Mouse (Mus musculus) liver, adult 2 months (tissue): Measurements from ENCODE around the gene Olfr1371. TPM values are rescaled to one million over a fixed set of nuclear protein-coding genes. Genes with fewer than 3 reads are reported as not detected.
"Not testable (repeated sequence)": the region's sequence is repeated elsewhere in the genome, so short reads cannot be mapped to it uniquely, and the experiment has no call there.

Source experiments
- DNase-seq: peaks from one replicate; pipeline ENCODE4 v3.0.0-alpha.2; 2011; ENCODE audit warnings: low read depth, low spot score; ENCODE audit errors: extremely low read depth
- H3K27ac ChIP-seq: fragments of 200-500 bp; replicated peaks from 2 replicates; pipeline ENCODE4 v1.5.1; 2012; ENCODE audit warnings: low read depth, mild to moderate bottlenecking, control low read depth, inconsistent platforms, low read length; ENCODE audit not compliant: insufficient read depth
- H3K27me3 ChIP-seq: fragments of 200-500 bp; 2 replicates; pipeline ENCODE4 v1.6.1; 2012; ENCODE audit warnings: mild to moderate bottlenecking, moderate library complexity, low read length, inconsistent platforms; ENCODE audit not compliant: control insufficient read depth, insufficient read depth
- H3K36me3 ChIP-seq: fragments of 200-500 bp; 2 replicates; pipeline ENCODE4 v1.6.1; 2012; ENCODE audit warnings: low read length, inconsistent platforms; ENCODE audit not compliant: control insufficient read depth, insufficient read depth
- H3K4me1 ChIP-seq: fragments of 200-500 bp; 2 replicates; pipeline ENCODE4 v1.6.1; 2011; ENCODE audit warnings: low read length; ENCODE audit not compliant: control insufficient read depth, insufficient read depth
- H3K4me3 ChIP-seq: fragments of 200-500 bp; 2 replicates; pipeline ENCODE4 v1.5.1; 2011; ENCODE audit warnings: low read depth, mild to moderate bottlenecking, control low read depth, low read length, moderate library complexity; ENCODE audit not compliant: insufficient read depth
- H3K79me2 ChIP-seq: fragments of 200-500 bp; 2 replicates; pipeline ENCODE4 v1.6.1; 2012; ENCODE audit warnings: inconsistent platforms, mild to moderate bottlenecking, low read length, moderate library complexity; ENCODE audit not compliant: control insufficient read depth, insufficient read depth
- H3K9ac ChIP-seq: fragments of 200-500 bp; 2 replicates; pipeline ENCODE4 v1.6.1; 2012; ENCODE audit warnings: low read depth, mild to moderate bottlenecking, control low read depth, inconsistent platforms, low read length
- CTCF ChIP-seq: fragments of 200-500 bp; IDR thresholded peaks from 2 replicates; pipeline ENCODE4 v1.5.1; 2011; ENCODE audit warnings: low read depth, low read length, control low read depth
- POLR2A ChIP-seq: fragments of 200-500 bp; IDR thresholded peaks from 2 replicates; pipeline ENCODE4 v1.6.1; 2011; ENCODE audit warnings: low read length, control low read depth; ENCODE audit not compliant: insufficient read depth; ENCODE audit errors: extremely low read depth
- WGBS: fragments of 180-500 bp; shearing (Covaris S2); methylation state at CpG from one replicate; pipeline ENCODE4 v1.1.7; 2018; 5-methylcytosine and 5-hydroxymethylcytosine counted together
- polyA plus RNA-seq: library from polyadenylated mRNA; depleted of rRNA; stranded (reverse); fragments of >200 nt; gene quantifications from 2 replicates; pipeline ENCODE4 v1.2.3, GENCODE M21; 2012
- total RNA-seq: library from RNA; depleted of rRNA; stranded (reverse); fragments of >200 nt; gene quantifications from 2 replicates; pipeline ENCODE4 v1.2.3, GENCODE M21; 2014

Olfr1371 gene
- total and polyA plus RNA-seq, 2 experiments: 0.18 TPM; not detected in 1

DNA sequence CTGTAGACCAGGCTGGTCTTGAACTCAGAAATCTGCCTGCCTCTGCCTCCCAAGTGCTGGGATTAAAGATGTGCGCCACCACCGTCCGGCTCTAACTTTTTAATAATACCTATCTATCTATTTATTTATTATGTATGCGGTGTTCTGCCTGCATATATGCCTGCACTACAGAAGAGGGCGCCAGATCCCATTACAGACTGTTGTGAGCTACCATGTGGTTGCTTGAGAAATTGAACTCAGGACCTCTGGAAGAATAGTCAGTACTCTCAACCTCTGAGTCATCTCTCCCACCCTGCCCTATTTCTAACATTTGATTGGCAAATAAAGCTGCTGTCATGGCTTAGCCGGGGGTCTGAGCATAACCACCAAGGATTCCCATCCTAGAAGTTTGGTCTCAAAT is 9.1 kb upstream of the Olfr1371 start:
- Histone ChIP-seq H3K79me2 (no peaks in the 10 kb centered on the region), H3K27me3 (no peaks in the 10 kb centered on the region), H3K36me3 (no peaks in the 10 kb centered on the region), H3K4me3 (no peak overlapping the region), H3K27ac (no peak overlapping the region), H3K9ac (no peak overlapping the region), H3K4me1 (peaks cover 7% of the 10 kb centered on the region)
- TF ChIP-seq CTCF (peak; percentile 43; the same call in 1 of the 2 replicates), POLR2A (no peak)
- peak; percentile 51 for DNase-seq
- 63% methylated on average over 6 of the region's 6 CpGs for WGBS

GRCm38 (mm10) chr11:52221921-52222320 is 8.1 kb upstream of the Olfr1371 start:
- H3K4me1 ChIP-seq, H3K27me3 ChIP-seq, H3K27ac ChIP-seq, H3K36me3 ChIP-seq, H3K4me3 ChIP-seq, DNase-seq, H3K79me2 ChIP-seq, H3K9ac ChIP-seq: not testable (repeated sequence)
- 92% methylated on average over 6 of the region's 6 CpGs for WGBS

GRCm38 (mm10) chr11:52220282-52220681 is 6.5 kb upstream of the Olfr1371 start:
- DNase-seq: no peak
- Histone ChIP-seq H3K9ac (no peak overlapping the region), H3K27ac (no peak overlapping the region; the same call in 1 of the 2 replicates), H3K4me1 (peaks cover 7% of the 10 kb centered on the region), H3K27me3 (no peaks in the 10 kb centered on the region), H3K4me3 (no peak overlapping the region), H3K79me2 (no peaks in the 10 kb centered on the region), H3K36me3 (no peaks in the 10 kb centered on the region)
- TF ChIP-seq POLR2A: no peak
- peak; percentile 93 for TF ChIP-seq CTCF
- WGBS: 5% methylated on average over 4 of the region's 4 CpGs

GRCm38 (mm10) chr11:52196496-52197023 is 17.2 kb downstream of the Olfr1371 start:
- WGBS: 92% methylated on average over 8 of the region's 8 CpGs
- not testable (repeated sequence) for H3K9ac ChIP-seq, DNase-seq, H3K4me1 ChIP-seq, H3K79me2 ChIP-seq, H3K27ac ChIP-seq, H3K4me3 ChIP-seq, H3K36me3 ChIP-seq, H3K27me3 ChIP-seq

DNA sequence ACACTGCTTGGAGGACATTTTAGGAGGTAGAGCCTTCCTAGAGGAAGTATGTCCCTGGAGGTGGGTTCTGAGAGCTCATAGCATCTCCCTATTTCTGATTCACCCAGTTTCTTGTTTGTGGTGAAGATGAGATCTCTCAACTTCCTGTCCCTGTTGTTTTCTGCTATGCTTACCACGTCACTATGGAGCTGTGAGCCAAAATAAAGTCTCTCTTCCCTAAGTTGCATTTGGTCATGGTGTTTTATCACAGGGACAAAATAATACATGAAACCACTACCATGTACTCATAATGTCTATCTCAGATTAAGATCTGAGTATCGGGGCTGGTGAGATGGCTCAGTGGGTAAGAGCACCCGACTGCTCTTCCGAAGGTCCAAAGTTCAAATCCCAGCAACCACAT is 33.1 kb downstream of the Olfr1371 start:
- not testable (repeated sequence) for H3K27ac ChIP-seq, H3K4me3 ChIP-seq, H3K79me2 ChIP-seq, DNase-seq, H3K36me3 ChIP-seq, H3K27me3 ChIP-seq, H3K9ac ChIP-seq, H3K4me1 ChIP-seq
- WGBS: 85% methylated on average over 4 of the region's 4 CpGs

DNA sequence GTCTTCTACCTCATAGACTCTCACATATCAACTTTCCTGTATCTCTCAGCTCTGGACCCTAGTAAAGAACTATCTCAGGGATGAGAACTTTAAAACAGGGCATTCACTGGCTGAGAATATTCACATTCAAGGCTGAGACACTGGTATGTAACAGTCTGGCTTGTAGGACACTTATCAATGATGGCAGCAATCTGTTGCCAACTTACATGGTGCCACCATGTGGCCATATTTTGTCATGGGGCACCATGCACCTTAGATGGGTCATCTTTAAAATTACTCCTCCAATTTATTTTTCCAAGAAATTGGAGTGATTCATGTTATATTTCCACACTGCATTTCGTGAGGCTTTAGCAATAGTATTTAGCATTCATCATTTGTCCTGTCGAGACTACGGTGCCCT is 33.9 kb downstream of the Olfr1371 start:
- H3K36me3 ChIP-seq, H3K27ac ChIP-seq, H3K27me3 ChIP-seq, H3K9ac ChIP-seq, H3K4me3 ChIP-seq, H3K79me2 ChIP-seq, H3K4me1 ChIP-seq: not testable (repeated sequence)
- 93% methylated on average over 2 of the region's 3 CpGs for WGBS
- peak; percentile 7 for DNase-seq
